Mouse (Mus musculus): ENCODE results near the gene Bag5.

DNA sequence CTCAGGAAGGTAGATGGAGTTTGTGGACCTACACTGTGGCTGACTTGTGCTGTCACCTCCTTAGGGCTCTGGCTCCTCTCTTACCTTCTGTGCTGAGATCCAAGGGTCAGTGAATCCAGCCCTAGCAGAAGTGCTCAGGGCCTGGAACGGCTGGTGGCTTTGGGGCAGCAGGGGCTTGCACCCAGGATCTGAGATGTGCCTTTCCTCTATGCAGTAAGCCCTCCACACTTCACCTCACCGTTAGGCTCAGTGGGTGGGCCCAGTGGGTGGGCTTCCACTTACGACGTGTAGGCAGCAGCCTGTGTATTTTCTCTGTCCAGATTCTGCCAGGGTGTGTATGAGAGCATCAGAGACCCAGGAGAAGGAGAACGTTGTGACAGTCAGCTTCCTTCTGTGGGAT, 19.9 kb upstream of the Bag5 start:
- no peak for TF ChIP-seq POLR2A (IDR thresholded peaks at IDR 0.05; ENCODE audit: low read depth, low read length)
- TF ChIP-seq CTCF (IDR thresholded peaks at IDR 0.05; ENCODE audit: borderline replicate concordance, insufficient read depth, low read length): no peak
